Mouse (Mus musculus) embryo, embryonic 11 days (tissue): ENCODE measurements around the gene Lyrm7.
"Not testable (repeated sequence)": the region's sequence is repeated elsewhere in the genome, so short reads cannot be mapped to it uniquely, and the experiment has no call there.

ENCODE experiments used
- DNase-seq: peaks from one replicate; pipeline ENCODE4 v3.0.0-alpha.2; 2015

Gene Lyrm7

DNA sequence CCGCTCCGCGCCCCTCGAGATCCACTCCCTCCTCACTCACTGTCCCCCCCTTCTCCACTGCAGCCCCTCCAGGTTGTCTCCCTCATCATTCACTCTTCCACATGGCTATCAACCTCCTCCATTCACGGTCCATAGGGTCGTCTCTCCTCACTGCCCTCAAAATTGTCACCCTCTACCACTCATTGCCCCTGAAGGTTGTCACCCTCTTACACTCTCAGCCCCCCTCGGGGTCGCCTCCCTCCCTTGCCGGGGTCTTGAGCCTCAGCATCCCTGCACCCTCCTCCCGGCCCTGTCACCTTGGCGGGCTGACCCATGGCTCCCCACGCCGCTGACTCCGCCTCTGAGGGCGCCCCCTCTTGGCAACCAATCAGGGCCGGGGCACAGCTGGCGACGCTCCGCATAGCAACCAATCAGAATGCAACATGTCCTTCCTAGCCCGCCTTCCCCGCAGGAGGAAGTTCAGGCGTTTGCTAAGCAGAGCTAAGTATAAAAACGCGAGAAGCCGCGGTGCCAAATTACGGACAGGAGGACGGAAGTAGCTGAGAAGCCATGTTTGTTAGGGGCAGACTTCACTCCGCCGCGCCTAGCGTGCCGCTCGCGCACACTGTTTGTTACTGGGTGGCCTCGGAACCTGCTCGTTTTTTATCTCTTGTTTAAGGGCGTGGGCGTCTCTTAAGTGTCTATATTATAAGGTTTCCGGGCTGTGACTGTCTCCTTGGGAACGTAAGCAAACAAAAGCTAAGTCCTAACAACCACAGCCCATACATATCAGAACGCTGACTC is at the start of gene Lyrm7:
Lyrm7 (minus strand) TSS at position 661 of the 783 bp plus-strand sequence.
- DNase-seq: peak; percentile 99

DNA sequence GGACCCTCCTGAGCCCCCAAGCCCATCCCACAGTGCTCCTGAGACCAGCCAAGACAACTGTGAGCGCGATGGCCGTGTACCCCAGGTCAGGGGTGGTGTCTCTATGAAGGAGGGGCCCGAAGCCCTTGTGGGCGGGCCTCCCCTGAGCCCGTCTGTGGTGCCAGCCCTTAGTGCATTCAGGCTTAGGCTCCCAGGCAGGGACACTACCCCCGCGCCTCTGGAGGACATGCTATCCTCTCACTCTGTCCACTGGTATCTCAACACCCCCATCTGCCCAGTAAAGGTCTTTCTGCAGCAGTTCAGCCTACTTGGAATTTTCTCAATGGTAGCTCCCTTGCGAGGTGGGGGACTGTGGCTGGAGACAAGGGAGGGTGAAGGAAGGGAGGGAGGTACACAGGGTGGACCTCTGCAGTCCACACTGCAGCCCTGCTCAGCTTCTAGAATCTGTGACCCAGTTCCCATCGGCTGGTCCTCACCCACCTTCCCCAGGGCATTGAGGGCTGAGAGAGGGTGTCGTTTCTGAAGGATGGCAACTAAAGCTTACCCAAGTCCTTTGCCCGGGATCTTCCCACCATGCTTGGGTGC is 49.5 kb upstream of the Lyrm7 start:
- no peak for DNase-seq

DNA sequence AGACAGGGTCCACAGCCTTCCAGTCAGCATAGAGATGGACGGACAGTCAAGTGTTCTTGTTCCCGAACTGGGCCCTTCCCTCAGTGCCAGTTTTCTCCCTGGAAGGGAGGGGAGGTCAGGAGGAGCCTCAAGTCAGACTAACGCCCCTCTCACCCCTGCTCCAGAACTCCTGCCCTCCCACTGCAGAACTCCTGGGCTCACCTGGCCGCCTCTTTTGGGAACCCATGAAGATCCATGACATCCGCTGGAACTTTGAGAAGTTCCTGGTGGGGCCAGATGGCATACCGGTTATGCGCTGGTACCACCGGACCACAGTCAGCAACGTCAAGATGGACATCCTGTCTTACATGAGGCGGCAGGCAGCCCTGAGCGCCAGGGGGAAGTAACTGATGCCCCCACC is 48.6 kb upstream of the Lyrm7 start:
- DNase-seq: no peak

DNA sequence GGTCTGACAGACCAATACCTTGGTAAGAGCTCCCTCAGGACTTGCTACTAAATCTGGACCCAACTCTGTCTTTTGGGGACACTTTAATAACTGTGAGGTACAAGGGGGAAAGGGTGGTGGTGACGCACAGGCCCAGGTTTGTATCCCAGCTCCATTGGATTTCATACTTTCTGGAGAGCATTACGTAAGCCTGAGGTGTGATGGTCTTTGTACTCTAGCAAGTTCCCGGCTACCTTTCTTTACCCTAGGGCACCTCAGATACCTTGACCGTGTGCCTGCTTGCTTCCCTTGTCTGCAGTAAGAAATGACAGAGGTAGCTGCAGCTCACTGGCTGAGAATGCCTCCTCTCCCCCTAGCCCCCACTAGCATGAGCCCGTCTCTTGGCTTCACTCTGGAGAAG is 46.5 kb upstream of the Lyrm7 start:
- DNase-seq: no peak

DNA sequence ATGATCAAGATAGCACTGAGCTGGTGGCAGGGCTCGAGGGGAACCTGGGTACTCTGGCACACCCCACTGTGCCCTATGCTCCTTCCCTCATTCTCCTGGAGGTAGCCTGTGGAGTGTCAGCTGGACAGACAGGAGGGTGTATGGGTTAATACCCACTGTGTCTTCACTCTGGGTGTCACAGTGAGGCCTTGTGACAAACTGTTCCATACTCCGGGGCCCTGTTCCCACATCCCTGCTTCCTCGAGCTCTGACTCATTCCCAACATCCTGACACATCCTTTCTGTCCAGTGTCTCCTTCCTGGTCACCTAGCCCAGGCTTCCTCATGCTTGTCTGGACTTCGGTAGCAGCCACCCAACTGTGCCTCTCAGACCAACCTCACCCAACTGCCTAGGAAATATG is 45.8 kb upstream of the Lyrm7 start:
- DNase-seq: no peak

DNA sequence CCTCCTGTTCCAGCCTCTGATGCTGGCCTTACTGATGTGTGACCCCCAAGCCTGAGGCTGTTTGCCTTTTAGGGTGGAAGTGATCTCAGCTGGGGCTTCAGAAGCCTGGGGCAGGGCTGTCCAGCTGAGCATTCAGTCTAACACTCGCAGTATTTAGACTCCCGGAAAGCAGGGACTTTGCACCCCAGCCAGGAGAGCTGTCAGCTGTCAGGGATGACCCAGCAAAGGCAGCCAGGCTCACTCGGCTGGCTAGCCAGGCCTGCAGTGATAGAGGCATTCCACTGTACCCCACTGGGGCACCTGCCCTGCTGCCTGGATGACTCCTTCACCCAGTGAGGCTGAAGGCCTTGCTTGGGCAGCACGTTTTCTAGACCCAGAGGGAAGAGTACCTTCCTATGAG is 45.2 kb upstream of the Lyrm7 start:
- no peak for DNase-seq

DNA sequence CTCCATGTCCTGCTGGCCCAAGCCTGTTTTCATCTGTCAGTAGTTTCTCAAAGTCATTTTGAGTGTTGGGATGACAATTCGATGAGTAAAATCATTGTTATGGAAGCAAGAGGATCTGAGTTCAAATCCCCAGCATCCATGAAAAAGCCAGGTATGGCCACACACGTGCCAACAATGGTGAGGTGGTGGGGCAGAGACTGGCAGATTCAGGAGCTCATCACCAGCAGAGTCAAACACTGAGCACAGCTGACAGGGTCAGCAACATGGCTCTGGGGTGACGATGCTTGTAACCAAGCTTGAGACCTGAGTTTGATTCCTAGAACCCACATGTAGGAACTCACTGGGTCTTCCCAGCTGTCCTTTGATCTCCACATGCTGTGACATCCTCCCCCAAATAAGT is 44.4 kb upstream of the Lyrm7 start:
- DNase-seq: no peak

DNA sequence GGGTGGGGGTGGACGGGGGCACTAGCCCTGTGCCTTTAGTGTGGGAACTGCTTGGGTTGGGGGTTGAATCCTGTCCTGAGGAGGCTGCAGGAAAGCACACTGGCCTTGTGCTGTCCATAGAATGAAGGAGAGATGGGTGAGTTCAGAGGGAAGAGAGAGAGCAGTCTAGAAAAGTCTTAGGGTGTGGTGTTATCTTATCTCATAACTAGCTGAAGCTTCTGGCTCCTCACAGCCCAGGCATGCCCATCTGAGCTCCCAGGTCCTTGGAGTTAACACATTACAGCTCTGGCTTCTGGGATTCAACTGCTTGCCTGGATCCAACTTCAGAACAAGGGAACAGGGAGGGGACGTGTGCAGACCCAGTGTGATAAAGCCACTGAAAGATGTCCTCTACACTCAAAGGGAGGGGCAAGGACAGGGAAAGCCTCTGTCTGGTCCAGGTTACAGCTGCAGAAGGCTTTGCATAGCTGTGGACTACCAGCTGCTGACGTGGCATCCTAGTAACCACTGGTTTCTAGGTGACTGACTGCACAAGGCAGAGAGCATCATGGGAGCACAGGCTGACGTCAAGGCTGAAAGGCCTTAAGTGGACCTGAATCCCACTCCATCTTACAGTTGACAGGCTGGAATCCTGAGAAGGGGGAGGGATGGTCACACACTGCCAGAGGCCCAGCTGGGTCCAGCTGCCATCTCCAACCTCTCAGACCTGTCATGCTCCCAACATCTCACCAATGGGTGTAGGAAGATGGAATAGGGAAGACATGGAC is 43.4 kb upstream of the Lyrm7 start:
- peak; percentile 63 for DNase-seq

DNA sequence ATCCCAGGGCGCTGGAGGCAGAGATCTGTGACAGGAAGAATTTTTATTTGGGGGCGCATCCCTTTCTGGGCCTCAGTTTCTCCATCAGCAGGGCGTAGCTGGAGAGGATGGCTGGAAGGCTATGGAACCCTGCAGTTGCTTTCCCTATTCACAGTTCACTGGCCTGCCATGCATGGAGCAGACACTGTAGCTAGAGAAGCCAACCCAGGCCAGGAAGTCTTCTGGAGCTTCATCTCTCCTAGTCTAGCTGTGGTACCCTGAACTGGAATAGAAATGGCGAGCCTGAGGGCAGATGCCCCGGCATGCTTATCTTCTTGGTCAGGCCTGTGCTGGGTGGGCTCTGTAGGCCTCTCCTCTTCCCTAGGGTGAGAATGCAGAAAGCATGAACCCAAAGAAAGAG is 42.6 kb upstream of the Lyrm7 start:
- no peak for DNase-seq

DNA sequence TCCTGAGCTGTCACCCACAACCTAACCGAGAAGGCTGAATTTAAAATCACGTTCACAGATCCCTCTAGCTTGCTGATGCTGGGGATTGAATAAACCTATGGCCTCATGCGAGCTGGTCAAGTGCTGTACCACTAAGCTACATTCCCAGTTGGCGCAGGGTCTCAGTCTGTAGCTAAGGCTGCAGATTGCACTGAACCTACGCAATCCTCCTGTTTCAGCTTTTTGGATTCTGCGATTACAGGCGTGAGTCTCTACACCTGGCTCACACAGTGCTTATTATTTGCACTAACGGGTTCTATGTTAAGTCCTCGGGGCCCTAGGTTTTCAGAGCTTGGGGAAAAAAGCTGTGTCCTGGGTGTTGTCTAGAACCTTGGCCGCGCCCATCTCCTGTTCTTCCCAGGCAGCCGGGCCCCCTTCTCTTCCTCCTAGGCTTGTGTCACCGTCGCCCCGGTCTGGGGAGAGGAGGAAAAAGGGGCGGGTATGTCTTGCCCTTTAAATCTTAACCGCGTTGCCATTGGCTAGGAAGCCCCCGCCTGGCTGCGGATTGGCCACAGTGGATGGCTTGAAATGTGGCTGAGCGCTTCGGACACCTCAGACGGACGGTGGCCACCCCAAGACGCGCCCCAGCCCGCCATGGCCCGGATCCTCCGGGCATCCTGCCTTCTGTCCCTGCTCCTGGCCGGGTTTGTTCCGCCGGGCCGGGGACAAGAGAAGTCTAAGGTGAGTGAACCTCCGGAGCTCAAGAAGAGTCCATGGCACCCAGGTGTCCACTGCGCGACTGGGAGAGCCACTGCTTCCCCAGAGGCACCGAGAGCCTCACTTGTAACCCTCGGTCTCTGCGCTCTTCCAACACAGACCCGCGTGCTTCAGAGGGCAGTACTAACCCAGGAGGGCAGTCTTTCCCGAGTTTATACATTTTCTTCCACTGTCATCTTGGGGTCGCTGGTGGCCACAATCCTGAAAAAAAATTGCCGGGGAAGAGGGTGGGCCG is 41.9 kb upstream of the Lyrm7 start, which contains the start of gene Gpx3:
Gpx3 (plus strand) TSS at position 121 of the 991 bp plus-strand sequence.
- peak; percentile 90 for DNase-seq

DNA sequence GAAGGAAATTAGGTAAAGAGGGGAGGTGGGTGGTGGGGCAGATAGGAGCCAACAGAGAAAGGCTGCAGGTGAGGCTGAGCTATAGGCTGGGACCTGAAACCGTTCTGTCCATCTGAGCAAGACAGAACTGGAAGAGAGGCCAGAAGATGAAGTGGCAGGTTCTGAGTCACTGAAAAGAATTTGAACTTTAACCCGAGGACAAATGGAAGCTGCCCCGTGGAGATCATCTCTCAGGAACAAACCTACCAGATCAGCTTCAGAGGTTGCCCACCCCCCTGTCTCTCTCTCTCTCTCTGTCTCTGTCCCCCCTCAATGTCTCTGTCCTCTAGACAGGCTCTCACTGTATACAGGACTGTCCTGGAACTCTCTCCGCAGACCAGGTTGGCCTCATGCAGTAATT is 38.9 kb upstream of the Lyrm7 start:
- DNase-seq: no peak

DNA sequence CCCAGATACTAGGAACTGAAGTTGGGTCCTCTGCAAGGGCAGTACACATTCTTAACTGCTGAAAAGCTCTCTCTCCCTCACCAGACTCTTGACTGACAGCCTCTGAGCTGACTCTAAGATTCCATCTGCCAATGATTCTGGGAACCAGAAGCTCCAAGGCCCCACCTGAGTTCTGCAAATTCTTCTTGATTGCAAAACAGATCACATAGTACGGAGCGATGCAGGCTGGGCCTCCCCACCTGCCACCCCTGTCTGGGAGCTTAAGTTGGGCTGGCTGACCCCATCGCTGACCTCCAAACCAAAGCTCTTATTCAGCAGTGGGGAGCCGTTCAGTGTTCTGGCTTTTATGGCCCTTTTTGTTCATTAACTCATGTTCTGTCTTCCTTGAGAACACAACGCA is 36.8 kb upstream of the Lyrm7 start:
- no peak for DNase-seq

DNA sequence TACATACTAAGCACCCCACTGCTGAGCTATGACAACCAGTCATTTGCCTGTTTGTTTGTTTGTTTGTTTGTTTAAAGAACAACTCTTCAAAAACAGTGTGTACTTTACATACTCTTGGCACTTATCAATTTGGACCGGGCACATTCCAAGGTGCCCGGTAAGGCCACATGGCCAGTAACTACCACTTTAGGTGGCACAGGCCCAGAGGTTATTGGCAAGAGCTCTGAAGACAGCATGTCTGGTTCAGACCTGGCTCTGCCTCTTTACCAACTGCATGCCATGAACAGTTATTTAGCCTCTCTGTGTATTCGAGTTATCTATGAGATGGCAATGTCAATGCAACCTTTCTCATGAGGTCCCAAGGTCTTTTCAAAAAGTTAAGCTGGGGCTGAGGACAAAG is 35.9 kb upstream of the Lyrm7 start:
- DNase-seq: not testable (repeated sequence)

DNA sequence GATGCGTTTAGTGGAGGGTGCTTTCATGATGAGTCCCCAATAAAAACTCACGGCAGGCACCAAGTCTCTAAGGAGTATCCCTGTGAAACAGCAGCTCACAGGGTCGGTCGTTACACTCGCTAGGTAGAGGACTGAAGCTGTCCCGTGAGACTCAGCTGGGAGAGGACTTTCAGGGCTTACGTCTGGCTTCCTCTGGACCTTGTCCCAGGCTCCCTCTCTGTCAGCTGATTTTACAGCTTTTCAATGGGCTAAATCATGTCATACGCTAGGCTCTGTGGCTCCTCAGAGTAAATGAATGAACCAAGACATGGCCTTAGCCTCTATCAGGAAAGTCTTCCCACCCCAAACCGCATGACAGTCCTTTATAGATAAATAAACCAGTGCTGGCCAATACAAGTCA is 33.9 kb upstream of the Lyrm7 start:
- DNase-seq: no peak

DNA sequence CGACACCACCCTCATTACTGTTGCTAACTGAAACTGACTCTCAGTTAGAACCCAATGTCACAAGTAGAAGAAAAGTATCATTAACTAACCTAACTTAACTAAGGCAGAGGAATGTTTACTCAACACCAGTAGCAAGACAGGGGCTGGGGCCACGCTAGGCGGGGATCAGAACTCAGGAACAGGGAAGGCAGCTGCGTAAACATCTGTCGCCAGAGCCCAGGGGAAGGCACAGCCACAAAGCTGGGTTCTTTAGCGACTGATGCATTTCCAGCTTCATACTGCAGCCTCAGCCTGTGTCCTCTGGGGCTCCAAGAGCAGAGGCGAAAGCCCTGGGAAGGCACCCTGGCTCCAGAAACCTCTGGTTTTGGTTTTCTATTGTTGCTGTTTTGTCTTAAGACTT is 31.4 kb upstream of the Lyrm7 start:
- no peak for DNase-seq

DNA sequence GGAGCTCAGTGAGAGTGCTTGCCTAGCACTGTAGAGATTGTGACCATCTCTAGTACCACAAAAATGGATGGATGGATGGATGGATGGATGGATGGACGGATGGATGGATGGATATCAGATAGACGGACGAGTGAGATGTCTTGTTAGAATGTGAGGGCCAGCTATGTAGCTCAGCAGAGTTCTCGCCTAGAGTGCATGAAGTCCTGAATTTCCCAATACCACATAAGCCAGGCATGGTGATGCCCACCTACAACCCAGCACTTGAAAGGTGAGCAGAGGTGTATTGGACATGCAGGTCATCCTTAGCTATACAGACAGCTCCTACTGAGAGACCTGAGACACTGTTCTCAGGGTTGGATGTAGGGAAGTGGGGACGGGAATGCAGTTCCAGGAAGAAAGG is 30.6 kb upstream of the Lyrm7 start:
- no peak for DNase-seq

DNA sequence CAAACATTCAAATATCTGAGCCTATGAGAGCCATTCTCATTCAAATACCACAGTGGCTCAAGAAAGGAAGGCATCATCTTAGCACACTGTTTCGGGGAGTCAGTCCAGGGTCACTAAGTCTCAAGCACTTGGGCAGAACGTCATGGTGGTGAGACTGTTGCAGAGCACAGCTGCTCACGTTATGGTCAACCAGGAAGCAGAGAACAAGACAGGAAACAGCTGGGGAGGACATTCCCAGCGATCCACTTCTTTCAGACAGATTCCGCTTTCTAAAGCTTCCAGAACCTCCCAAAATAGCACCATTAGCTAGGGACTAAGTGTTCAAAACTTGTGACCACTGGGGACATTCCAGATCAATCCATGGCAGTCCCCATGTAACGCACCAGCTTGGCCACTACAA is 27.2 kb upstream of the Lyrm7 start:
- no peak for DNase-seq

DNA sequence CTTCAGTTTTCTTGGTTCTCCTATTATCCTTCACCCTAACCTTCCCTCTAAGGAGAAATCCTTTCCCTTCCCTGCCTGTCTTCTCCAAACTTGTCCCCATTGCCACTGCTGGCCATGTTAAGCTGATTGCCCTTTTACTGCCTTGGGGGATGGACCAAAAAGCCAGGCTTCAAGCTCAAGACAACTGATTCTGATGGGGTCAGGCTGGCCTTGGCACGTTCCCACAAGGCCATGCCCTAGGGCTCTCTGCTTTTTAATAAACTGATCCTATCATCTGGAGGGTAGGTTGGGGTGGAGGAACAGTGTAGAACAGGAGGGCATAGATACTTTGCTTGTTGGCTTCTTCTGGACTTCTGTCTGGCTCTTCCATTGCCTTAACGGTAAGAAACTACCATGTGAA is 24.7 kb upstream of the Lyrm7 start:
- DNase-seq: no peak

DNA sequence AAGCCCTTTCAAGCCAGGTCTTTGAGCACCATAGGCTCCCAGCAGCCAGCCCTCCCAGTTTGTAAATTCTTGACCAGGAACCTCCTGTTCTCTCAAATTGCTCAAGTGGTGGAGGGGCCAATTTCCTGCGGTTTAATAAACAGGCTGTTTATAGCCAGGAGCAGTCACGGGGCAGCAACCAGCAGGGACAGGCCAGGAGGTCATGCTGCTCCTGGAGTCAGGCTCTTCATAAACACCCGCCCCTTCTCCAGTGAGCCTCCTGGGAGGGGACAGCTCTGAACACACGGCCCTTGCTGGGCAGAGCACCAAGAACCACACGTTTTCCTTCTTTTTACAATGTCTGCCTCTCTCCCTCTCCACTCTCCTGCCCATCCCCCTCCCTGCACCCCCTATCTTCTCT is 24.2 kb upstream of the Lyrm7 start:
- DNase-seq: peak; percentile 46

DNA sequence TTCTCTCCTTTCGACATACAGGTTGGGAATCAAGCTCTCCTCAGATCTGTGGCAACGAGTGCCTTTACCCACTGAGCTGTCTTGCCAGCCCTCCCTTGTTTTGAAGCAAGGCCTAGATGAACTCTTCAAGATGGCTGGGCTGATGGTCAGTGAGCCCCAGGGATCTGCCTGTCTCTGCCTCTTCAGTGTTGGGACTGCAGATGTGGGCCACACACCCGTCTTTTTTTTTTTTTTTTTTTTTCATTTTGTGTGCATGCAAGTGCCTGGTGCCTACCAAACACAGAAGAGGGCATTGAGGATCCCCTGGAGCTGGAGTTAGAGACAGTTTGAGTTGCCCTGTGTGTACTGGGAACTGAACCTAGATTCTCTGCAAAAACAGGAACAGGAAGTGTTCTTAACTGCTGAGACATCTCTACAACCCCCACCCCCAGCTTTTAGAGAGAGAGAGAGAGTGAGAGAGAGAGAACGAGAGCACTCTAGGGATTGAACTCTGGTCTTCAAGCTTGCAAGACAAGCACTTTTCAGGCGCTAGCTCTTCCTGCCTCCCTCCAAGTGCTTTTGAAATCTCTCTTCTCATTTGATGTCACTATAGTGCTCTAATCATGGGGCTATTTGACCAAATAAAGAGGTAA is 23.6 kb upstream of the Lyrm7 start:
- DNase-seq: no peak

DNA sequence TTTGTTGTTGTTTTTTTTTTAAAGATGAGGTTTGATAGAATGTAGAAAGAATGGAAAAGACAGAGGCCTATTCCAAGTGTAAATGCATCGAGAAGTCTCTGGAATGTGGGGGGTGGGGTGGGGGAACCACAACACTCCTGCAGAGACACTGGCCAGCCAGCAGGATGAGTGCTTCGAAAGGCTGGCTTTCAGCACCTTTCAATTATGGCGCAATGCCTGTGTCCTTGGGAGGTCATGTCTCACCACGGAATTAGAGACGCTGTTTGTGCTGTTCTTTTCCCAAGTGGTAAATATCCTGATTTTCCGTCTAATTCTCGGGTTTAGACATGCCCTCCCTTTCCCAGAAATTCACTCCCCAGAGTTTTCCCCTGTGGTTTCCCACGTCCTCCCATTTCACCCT is 22.0 kb upstream of the Lyrm7 start:
- DNase-seq: peak; percentile 49

DNA sequence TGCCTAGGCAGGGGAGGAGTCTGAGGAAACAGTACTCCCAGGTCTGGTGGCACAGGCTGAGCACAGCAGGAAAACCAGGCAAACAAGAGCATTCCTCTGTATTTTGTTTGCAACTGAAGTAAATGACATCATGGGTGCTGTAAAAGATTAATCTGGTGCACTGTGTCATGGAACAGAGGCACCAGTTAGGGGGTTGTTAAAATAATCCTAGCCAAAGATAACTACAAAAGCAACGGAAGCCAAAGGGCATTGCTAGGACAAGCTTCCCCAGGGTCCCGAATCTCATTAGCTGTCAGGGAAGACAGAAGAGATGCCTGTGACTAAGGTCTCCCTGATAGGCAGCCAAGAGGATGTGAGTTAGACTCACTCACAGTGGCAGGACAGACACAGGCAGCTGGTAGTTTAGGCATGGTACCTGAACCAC is 20.3 kb upstream of the Lyrm7 start:
- peak; percentile 55 for DNase-seq
